Mouse (Mus musculus): Measurements from ENCODE around the gene Igfbpl1. TPM values are rescaled to one million over a fixed set of nuclear protein-coding genes. Genes with fewer than 3 reads are reported as not detected.

Igfbpl1 gene
- polyA plus RNA-seq (2012; rRNA removed), result 0.18 and 0.28 TPM in 2 replicates

DNA sequence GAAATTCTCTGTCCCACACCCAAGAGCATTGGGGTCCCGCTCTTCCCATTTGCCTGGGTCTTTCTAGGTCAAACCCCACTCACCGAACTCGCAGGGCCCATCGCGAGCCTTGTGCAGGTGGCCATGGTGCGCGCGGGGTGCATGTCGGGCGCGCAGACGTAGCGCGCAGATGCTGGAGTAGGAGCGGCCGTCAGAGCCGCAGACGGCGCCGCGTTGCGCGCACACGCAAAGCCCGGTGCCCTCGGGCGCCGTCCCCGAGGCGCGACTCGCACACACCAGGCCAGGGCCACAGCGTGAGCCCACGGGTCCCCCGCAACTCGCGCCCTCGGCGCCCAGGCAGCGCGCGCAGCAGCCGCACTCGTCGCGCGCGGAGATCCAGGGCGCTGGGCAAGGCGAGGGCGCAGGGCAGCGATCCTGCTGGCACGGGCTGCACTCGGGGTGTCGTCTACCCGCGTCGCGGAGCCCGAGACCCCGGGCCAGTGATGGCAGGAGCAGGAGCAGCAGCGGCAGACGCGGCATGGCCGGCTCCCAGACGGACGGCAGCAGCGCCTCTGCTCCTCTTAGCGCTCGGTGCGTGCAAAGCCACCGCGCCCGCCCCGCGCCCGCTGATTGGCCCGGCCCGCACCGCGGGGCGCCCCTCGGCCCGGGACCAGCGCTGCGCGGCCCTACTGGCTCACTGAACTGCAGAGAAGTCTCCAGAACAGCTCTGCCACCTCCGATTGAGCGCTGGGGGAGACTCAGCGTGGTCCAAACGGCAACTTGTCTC is at the start of gene Igfbpl1:
TSS of gene Igfbpl1 (minus strand) at position 649 of the 766 bp plus-strand sequence.
- TF ChIP-seq POLR2A (IDR thresholded peaks at IDR 0.05; ENCODE audit: borderline replicate concordance, extremely low read depth, low read depth, low read length), result no peak
- 3% methylated on average over 90 of the region's 91 CpGs for WGBS
- no peak within 1 kb of the TSS for H3K4me3 ChIP-seq (replicated peaks; ENCODE audit: extremely low read depth, low read depth, low read length)
- DNase-seq, result no peak
- H3K4me1 ChIP-seq (ENCODE audit: control insufficient read depth, insufficient read depth, low read length), result no peaks in the 10 kb centered on the region

- TF ChIP-seq CTCF (IDR thresholded peaks at IDR 0.05; ENCODE audit: insufficient read depth, low read length) (no peak), POLR2A (IDR thresholded peaks at IDR 0.05; ENCODE audit: borderline replicate concordance, extremely low read depth, low read depth, low read length) (no peak)
- DNase-seq, result no peak
- no peak overlapping the region for H3K4me3 ChIP-seq (replicated peaks; ENCODE audit: extremely low read depth, low read depth, low read length)
- WGBS, result 62% methylated on average over 2 of the region's 2 CpGs
- H3K4me1 ChIP-seq (ENCODE audit: control insufficient read depth, insufficient read depth, low read length), result no peaks in the 10 kb centered on the region
Measured at GRCm38 (mm10) chr4:45872147-45872546, 45.4 kb upstream of the Igfbpl1 start.

GRCm38 (mm10) chr4:45869021-45869815 is 42.5 kb upstream of the Igfbpl1 start:
- WGBS, result 42% methylated on average over 24 of the region's 24 CpGs
- no peak for TF ChIP-seq POLR2A (IDR thresholded peaks at IDR 0.05; ENCODE audit: borderline replicate concordance, extremely low read depth, low read depth, low read length)
- no peak for TF ChIP-seq CTCF (IDR thresholded peaks at IDR 0.05; ENCODE audit: insufficient read depth, low read length)
- Histone ChIP-seq H3K4me3 (replicated peaks; ENCODE audit: extremely low read depth, low read depth, low read length) (no peak overlapping the region), H3K4me1 (ENCODE audit: control insufficient read depth, insufficient read depth, low read length) (no peaks in the 10 kb centered on the region)
- DNase-seq, result no peak

DNA sequence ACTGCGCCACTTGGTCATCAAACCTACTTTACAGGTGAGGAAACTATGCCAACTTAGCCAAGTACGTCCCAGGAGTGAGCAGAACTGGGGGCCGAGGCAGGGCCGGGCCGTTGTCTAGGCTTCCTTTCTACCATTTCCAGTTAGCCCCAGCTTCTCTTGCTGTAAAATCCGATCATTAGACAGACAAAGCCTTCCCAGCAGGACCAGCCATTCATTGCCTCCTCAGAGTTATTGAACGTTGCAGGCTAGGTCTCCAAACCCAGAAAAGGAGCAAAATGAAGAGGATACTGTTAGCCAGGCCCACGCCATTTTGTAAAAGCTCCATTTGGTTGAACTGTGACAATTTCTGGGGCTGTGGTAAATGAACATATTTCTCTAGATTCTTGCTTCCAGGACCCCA is 40.7 kb upstream of the Igfbpl1 start:
- Histone ChIP-seq H3K4me3 (replicated peaks; ENCODE audit: extremely low read depth, low read depth, low read length) (no peak overlapping the region), H3K4me1 (ENCODE audit: control insufficient read depth, insufficient read depth, low read length) (no peaks in the 10 kb centered on the region)
- TF ChIP-seq CTCF (IDR thresholded peaks at IDR 0.05; ENCODE audit: insufficient read depth, low read length) (no peak), POLR2A (IDR thresholded peaks at IDR 0.05; ENCODE audit: borderline replicate concordance, extremely low read depth, low read depth, low read length) (no peak)
- DNase-seq, result no peak
- 92% methylated on average over 8 of the region's 8 CpGs for WGBS

DNA sequence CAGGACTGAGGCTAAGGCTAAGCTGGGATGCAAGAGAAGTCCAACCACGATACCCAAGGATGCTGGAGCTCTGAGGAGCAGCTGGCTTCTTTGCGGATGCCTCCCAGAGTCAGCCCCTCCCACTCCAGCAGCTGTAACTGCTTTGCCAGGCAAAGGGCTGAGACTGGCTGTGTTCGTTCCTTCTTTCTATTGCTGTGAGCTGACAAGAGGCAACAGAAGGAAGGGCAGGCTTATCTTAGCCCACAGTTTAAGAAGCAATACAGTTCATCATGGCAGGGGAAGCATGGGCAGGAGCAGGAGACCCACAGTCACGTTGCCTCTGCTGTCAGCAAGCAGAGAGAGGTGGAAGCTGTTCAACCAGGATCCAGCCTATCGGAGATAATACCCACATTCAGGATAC is 34.4 kb upstream of the Igfbpl1 start:
- no peak for TF ChIP-seq POLR2A (IDR thresholded peaks at IDR 0.05; ENCODE audit: borderline replicate concordance, extremely low read depth, low read depth, low read length)
- Histone ChIP-seq H3K4me1 (ENCODE audit: control insufficient read depth, insufficient read depth, low read length) (no peaks in the 10 kb centered on the region), H3K4me3 (replicated peaks; ENCODE audit: extremely low read depth, low read depth, low read length) (no peak overlapping the region)
- DNase-seq, result no peak
- 52% methylated on average over 5 of the region's 5 CpGs for WGBS

DNA sequence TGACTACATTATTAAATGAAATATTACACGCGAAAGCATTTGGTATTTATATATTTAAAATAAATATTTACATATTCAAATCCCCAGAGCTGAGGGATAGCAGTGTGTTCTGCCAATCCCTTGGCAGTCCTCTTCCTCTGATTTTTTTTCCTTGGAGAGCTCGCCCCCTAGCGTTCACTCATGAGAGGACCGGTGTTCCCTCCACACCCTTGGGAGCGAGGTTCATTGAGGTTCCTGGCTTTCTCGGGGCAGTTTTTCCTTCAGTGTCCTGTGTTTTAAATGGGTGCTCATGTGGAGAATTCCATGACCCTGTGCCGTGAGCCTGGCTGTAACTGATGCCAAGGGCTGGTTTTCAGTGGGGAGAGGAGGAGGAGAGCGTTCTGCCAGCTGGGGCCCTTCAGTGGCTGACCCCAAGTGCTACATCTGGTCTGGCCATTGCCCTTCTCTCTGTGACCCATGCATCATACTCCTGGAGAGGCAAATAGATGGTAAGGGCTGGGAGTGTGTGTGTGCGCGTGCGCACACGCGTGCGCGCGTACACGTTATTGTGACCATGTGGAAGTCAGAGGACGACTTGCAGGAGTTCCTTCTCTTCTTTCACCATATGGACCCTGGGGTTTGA is 29.2 kb upstream of the Igfbpl1 start:
- DNase-seq, result peak; percentile 68
- no peak overlapping the region for H3K4me3 ChIP-seq (replicated peaks; ENCODE audit: extremely low read depth, low read depth, low read length)
- TF ChIP-seq POLR2A (IDR thresholded peaks at IDR 0.05; ENCODE audit: borderline replicate concordance, extremely low read depth, low read depth, low read length), result no peak
- TF ChIP-seq CTCF (IDR thresholded peaks at IDR 0.05; ENCODE audit: insufficient read depth, low read length), result peak; percentile 78
- 46% methylated on average over 19 of the region's 19 CpGs for WGBS
- H3K4me1 ChIP-seq (ENCODE audit: control insufficient read depth, insufficient read depth, low read length), result no peaks in the 10 kb centered on the region

DNA sequence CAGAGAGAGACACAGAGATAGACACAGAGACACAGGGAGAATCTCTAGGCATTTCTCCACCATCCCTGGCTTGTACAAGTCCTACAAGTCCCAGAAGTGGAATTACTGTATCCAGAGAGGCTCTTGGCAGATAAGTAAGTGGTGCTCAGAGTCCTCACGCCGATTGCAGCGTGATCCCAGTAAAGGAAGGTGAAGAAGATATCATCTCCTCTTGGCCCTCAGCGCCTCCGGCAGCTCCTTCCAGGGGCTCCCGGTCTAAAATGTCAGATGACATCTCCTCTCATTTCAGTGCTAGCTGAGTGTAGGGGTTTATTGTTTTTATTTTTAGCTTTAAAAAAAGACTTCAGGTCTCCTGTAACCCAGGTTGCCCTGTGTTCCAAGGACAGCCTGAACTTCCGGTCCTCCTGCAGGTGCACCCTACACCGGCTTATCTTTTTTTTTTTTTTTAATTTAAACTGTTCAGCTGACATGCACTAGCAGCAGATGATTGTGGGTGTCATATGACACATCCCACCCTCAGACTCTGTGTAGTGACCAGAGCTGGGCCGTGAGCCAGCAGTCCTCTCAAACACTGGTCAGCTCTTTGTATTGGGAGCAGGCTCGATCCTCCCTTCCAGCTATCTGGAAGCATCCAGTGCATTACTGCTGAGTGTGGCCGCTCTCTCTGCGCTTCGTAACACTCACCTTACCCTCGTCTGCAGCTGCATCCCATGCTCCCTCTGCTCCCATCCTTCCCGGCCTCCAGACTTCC is 26.9 kb upstream of the Igfbpl1 start:
- Histone ChIP-seq H3K4me1 (ENCODE audit: control insufficient read depth, insufficient read depth, low read length) (no peaks in the 10 kb centered on the region), H3K4me3 (replicated peaks; ENCODE audit: extremely low read depth, low read depth, low read length) (no peak overlapping the region)
- no peak for DNase-seq
- no peak for TF ChIP-seq POLR2A (IDR thresholded peaks at IDR 0.05; ENCODE audit: borderline replicate concordance, extremely low read depth, low read depth, low read length)
- no peak for TF ChIP-seq CTCF (IDR thresholded peaks at IDR 0.05; ENCODE audit: insufficient read depth, low read length)
- 49% methylated on average over 15 of the region's 15 CpGs for WGBS

- peak; percentile 4 for DNase-seq
- H3K4me1 ChIP-seq (ENCODE audit: control insufficient read depth, insufficient read depth, low read length), result no peaks in the 10 kb centered on the region
- TF ChIP-seq CTCF (IDR thresholded peaks at IDR 0.05; ENCODE audit: insufficient read depth, low read length), result no peak
- WGBS, result 30% methylated on average over 3 of the region's 3 CpGs
- H3K4me3 ChIP-seq (replicated peaks; ENCODE audit: extremely low read depth, low read depth, low read length), result no peak overlapping the region
Measured at GRCm38 (mm10) chr4:45851640-45852051, 24.9 kb upstream of the Igfbpl1 start.

DNA sequence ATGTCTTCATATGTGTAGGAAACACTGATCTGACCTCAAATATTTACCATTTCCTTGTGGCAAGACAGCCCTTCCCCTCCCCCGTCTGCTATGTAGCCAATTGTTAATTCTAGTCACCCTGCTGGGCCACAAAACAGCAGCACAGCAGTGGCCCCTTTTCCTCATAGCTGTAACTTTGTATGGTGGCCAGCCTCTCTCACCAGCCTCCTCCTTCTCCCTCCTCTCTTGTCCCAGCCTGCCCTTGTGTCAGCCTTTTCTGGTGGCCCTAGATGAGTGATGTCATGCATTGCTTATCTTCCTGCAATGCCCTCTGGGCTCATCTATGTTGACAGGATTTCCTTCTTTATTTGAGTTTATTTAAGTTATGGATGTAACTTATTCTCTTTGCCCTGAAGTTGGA is 22.7 kb upstream of the Igfbpl1 start:
- no peak overlapping the region for H3K4me3 ChIP-seq (replicated peaks; ENCODE audit: extremely low read depth, low read depth, low read length)
- no peak for DNase-seq
- H3K4me1 ChIP-seq (ENCODE audit: control insufficient read depth, insufficient read depth, low read length), result no peaks in the 10 kb centered on the region
- TF ChIP-seq CTCF (IDR thresholded peaks at IDR 0.05; ENCODE audit: insufficient read depth, low read length) (no peak), POLR2A (IDR thresholded peaks at IDR 0.05; ENCODE audit: borderline replicate concordance, extremely low read depth, low read depth, low read length) (no peak)
- 64% methylated on average over 1 of the region's 1 CpGs for WGBS
